Mouse (Mus musculus) lung, adult 2 months (tissue): Measurements from ENCODE around the gene Hs1bp3.

Experiments used
- CTCF ChIP-seq: fragments of 200-500 bp; IDR thresholded peaks from 2 replicates; pipeline ENCODE4 v1.5.1; 2011; ENCODE audit warnings: mild to moderate bottlenecking, low read length, control low read depth; ENCODE audit not compliant: insufficient read depth
- POLR2A ChIP-seq: fragments of 200-500 bp; IDR thresholded peaks from 2 replicates; pipeline ENCODE4 v1.6.1; 2011; ENCODE audit warnings: low read depth, mild to moderate bottlenecking, control low read depth, low read length, borderline replicate concordance; ENCODE audit errors: extremely low read depth

DNA sequence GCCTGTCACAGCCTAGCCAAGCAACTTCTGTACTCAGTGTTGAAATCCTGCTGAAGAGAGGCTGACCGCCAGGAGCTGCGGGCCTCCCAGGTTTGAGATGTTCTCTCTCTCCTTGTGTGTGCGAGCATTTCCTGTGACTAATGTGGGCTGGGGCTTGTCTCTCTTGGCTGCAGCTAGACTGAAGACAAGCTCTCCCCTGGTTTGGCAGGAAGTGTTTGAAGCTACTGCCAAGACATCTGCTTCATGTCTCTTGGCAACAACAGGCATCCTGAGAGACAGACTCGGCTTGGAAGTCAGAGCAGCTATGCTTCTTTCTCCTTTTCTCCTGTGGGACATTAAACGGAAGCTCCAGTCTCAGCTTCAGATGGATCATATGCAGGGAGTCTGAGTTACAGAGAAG is 44.2 kb downstream of the Hs1bp3 start:
- peak; percentile 29; the same call in 1 of the 2 replicates for TF ChIP-seq POLR2A
- no peak for TF ChIP-seq CTCF
